Mouse (Mus musculus): ENCODE data around the gene Vapb.
"Not testable (repeated sequence)": the region's sequence is repeated elsewhere in the genome, so short reads cannot be mapped to it uniquely, and the experiment has no call there.

The Vapb gene

GRCm38 (mm10) chr2:173737222-173737989 lies at the start of gene Vapb:
Gene Vapb, plus strand, starts transcription at chr2:173737511.
- DNase-seq (ENCODE audit: low read depth, low spot score) = peak; percentile 87

GRCm38 (mm10) chr2:173689835-173690234 lies 47.5 kb upstream of the Vapb start:
- DNase-seq (ENCODE audit: low read depth, low spot score) = no peak

GRCm38 (mm10) chr2:173691748-173692147 lies 45.6 kb upstream of the Vapb start:
- no peak for DNase-seq (ENCODE audit: low read depth, low spot score)

DNA sequence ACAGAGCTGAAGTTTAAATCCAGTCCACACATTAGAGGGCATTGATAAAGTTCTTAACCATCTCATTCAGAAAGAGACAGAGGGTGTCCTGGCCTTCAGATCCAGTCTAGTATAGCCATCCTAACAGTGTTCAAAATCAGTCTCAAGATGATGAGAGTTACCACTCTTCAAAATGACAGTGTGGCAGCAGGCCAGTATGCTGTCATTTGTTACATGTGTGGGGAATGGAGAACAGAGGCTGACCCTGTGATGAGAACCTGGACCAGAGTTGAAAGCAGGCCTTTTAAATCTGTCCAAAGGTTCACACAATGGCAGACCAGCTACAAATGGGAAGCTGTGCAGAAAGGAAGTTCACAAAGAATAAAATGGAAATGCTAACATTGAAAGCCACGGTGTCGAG lies 44.6 kb upstream of the Vapb start:
- DNase-seq (ENCODE audit: low read depth, low spot score) = no peak

- DNase-seq (ENCODE audit: low read depth, low spot score) = no peak
Observed at GRCm38 (mm10) chr2:173698850-173699249, 38.5 kb upstream of the Vapb start.

- DNase-seq (ENCODE audit: low read depth, low spot score) = no peak
Observed at GRCm38 (mm10) chr2:173702096-173702866, 35.0 kb upstream of the Vapb start.

GRCm38 (mm10) chr2:173702867-173703237 lies 34.5 kb upstream of the Vapb start:
- no peak for DNase-seq (ENCODE audit: low read depth, low spot score)

DNA sequence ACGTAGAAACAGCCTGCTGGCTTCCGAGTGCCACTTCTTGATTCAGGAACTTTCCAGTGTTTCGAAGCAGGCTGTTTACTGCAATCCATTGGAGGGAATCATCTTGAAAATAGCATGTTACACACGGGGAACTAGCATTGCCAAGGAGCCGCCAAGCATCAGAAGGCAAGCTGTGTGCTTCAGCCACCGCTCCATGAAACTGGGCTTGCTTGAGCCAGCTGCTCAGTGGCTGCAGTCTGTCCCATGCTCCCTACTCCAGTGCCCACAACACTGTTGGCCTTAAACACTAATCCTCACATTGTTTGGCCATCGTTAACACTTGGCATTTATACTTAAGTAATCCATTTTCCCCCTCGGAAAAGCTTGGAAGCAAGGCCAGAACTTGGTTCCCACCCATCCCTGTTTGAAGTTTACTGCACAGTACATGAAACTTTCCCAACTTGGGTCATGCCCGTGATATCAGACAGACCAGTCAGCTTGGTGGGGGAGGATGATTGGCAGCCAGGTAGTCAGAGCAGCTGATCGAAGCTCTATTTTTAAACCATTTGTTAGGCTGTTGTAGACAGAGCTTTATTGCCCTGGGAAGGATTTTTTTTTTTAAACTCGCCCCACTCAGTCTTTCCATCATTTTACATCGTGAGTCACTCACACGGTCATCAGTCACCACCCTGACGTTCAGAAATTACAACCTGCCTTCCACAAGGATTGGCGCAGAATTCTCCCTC lies 31.3 kb upstream of the Vapb start:
- no peak for DNase-seq (ENCODE audit: low read depth, low spot score)

DNA sequence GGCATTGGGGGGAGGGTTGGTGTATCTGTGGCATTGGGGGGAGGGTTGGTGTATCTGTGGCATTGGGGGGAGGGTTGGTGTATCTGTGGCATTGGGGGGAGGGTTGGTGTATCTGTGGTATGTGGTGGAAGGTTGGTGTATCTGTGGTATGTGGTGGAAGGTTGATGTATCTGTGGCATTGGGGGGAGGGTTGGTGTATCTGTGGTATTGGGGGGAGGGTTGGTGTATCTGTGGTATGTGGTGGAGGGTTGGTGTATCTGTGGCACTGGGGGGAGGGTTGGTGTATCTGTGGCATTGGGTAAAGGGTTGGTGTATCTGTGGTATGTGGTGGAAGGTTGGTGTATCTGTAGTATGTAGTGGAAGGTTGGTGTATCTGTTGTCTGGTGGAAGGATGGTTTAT lies 29.7 kb upstream of the Vapb start:
- DNase-seq (ENCODE audit: low read depth, low spot score) = not testable (repeated sequence)

GRCm38 (mm10) chr2:173710193-173710592 lies 27.1 kb upstream of the Vapb start:
- no peak for DNase-seq (ENCODE audit: low read depth, low spot score)

- DNase-seq (ENCODE audit: low read depth, low spot score) = no peak
Observed at GRCm38 (mm10) chr2:173712656-173713055, 24.7 kb upstream of the Vapb start.

DNA sequence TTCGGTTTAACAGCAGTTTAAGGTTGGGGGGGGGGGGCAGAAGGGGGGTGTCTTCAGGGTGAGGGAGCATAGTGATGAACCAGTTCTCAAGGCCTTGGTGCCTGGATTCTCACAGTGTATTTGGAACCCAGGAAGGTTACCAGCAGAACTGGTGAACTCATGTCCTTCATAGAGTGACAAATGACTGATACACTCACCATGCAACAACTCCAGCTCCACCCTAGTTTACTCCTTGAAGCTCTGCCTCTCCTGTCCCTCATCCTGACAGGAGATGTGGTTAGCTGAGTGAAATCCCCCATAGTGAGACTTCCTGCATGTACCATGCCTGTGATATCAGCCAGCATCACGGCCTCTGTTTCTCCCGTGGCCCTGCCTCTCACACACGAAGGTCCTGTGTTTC lies 24.1 kb upstream of the Vapb start:
- DNase-seq (ENCODE audit: low read depth, low spot score) = no peak

DNA sequence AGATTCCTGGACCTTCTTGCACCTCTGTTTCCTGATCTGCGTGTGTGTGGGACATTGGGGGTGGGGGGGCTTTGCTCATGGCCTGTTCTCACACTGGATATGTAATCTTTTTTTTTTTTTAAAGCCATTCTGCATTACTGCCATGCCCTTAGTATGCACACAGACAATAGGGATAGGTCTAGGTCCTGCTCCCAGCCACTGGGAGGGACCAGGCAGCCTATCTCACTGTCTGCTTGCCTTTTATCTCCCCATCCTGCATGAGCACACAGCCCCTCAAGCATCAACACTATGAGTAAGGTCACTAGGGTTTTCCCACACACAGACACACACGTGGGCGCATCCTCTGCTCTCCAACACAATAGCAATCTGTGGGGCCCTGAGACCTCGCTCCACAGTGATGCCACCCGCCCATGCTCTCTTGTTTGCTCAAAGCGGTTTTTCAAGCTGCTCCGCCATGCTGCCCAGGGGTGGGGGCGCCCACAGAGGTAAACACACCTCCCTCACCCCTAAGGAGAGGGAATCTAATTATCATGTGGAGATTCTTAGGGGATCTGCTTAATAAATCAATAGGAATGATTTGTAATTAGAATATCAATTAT lies 22.6 kb upstream of the Vapb start:
- no peak for DNase-seq (ENCODE audit: low read depth, low spot score)

DNA sequence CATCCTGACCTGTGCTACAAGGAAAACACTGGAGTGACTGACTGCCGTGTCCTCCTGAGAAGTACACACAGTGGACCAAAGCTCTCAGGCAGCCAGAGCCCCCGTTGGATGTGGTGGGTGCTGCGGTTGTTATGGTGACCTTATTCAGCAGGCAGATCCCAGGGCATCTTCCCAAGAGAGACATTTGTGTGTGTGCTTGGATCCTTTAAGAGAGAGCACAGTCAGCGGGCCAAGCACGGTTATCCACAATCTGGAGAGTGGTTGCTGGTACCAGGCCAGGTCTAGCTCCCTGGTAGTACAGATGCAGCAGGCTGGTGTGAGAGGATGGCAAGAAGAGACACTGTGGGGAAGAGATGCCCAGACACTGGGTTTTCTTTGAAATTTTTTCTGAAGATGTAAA lies 20.3 kb upstream of the Vapb start:
- no peak for DNase-seq (ENCODE audit: low read depth, low spot score)

DNA sequence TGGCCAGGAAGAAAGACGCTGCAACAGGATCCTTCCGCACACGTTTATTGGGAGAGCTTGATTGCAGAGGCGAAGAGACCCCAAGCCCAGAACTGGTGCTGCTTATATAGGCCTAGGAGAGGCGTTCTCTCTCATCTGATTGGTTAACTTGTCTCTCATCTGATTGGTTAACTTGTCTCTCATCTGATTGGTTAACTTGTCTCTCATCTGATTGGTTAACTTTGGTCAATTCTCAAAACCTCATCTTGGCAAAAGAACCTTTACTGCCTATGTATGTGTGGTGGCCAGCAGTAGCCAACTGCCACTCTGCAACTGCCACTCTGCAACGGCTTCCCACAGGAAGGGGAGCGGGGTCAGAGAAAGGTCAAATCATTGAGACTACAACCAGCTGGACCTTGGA lies 18.2 kb upstream of the Vapb start, which contains the start of gene 1700010B08Rik:
Gene 1700010B08Rik, plus strand, starts transcription at position 301 of the 400 bp plus-strand sequence.
- DNase-seq (ENCODE audit: low read depth, low spot score) = not testable (repeated sequence)

- no peak for DNase-seq (ENCODE audit: low read depth, low spot score)
Observed at GRCm38 (mm10) chr2:173722251-173722857, 15.0 kb upstream of the Vapb start.

- DNase-seq (ENCODE audit: low read depth, low spot score) = no peak
Observed at GRCm38 (mm10) chr2:173724382-173724781, 12.9 kb upstream of the Vapb start.

GRCm38 (mm10) chr2:173724940-173725807 lies 12.1 kb upstream of the Vapb start:
- DNase-seq (ENCODE audit: low read depth, low spot score) = no peak

DNA sequence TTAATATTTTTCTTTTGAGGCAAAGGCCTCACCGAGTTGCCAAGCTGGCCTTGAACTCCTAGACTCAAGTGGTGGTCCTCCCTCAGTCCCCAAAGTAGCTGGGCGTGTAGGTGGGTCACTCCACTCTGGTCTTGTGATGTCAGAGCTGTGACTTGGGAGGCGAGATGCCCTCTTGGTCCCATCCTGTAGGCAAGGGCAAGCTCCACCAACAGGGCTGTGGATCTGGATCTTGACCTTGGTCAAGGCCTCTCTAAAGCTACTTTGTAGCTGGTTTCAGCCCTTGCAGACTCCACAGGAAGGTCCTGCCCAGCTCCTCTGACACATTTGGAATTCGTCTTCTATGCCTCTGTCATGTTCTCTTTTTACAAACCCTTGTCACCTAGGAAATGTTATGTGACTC lies 11.5 kb upstream of the Vapb start:
- no peak for DNase-seq (ENCODE audit: low read depth, low spot score)

DNA sequence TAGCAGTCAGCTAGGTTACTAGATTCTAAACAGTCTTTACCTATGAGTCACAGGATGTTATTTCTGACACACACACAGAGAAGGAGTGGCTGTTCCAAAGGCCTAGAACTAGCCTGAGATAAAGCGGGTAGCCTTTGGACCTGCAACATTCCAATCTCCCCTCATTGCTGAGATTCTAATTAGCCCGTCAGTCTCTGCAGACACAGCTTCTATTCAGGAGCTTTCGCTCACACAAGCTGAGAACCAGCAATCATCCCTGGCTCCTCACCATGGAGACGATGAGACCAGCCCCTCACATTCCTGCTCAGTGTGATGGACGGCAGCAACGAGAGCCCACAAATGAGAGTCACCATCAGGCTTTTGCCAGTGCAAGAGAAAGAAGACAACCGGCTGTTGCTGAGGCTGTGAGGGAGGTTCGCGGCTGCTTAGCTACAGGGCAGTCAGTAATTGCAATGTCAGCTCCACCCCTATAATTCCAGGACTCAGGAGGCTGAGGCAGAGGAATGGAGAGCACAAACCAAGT lies 6.8 kb upstream of the Vapb start:
- no peak for DNase-seq (ENCODE audit: low read depth, low spot score)
